Mouse (Mus musculus): Measurements from ENCODE around the gene Cacna2d2.

Cacna2d2 gene

GRCm38 (mm10) chr9:107538231-107538630 is 138.8 kb downstream of the Cacna2d2 start:
- no peak for DNase-seq (ENCODE audit: extremely low read depth, low read depth, low spot score)

GRCm38 (mm10) chr9:107538711-107539110 is 139.3 kb downstream of the Cacna2d2 start:
- no peak for DNase-seq (ENCODE audit: extremely low read depth, low read depth, low spot score)

- DNase-seq (ENCODE audit: extremely low read depth, low read depth, low spot score), result no peak
These were observed 140.5 kb downstream of the Cacna2d2 start for GRCm38 (mm10) chr9:107539940-107540339.

GRCm38 (mm10) chr9:107540420-107540819 is 141.0 kb downstream of the Cacna2d2 start:
- DNase-seq (ENCODE audit: extremely low read depth, low read depth, low spot score), result no peak

- DNase-seq (ENCODE audit: extremely low read depth, low read depth, low spot score), result no peak
These were observed 141.6 kb downstream of the Cacna2d2 start for GRCm38 (mm10) chr9:107541005-107541404.

GRCm38 (mm10) chr9:107541474-107542351 is 142.3 kb downstream of the Cacna2d2 start, which contains the start of the genes Cyb561d2 and Nprl2:
Gene Cyb561d2 (minus strand): TSS chr9:107542193.
Gene Nprl2 (plus strand): TSS chr9:107542226.
- DNase-seq (ENCODE audit: extremely low read depth, low read depth, low spot score), result peak; percentile 59

GRCm38 (mm10) chr9:107542352-107542686 is 142.9 kb downstream of the Cacna2d2 start:
- DNase-seq (ENCODE audit: extremely low read depth, low read depth, low spot score), result no peak

- DNase-seq (ENCODE audit: extremely low read depth, low read depth, low spot score), result no peak
These were observed 143.3 kb downstream of the Cacna2d2 start for GRCm38 (mm10) chr9:107542721-107543120.

GRCm38 (mm10) chr9:107543299-107543698 is 143.9 kb downstream of the Cacna2d2 start:
- no peak for DNase-seq (ENCODE audit: extremely low read depth, low read depth, low spot score)

- no peak for DNase-seq (ENCODE audit: extremely low read depth, low read depth, low spot score)
These were observed 144.8 kb downstream of the Cacna2d2 start for GRCm38 (mm10) chr9:107544196-107544700.

- no peak for DNase-seq (ENCODE audit: extremely low read depth, low read depth, low spot score)
These were observed 145.3 kb downstream of the Cacna2d2 start for GRCm38 (mm10) chr9:107544729-107545128.

GRCm38 (mm10) chr9:107545199-107545598 is 145.8 kb downstream of the Cacna2d2 start:
- no peak for DNase-seq (ENCODE audit: extremely low read depth, low read depth, low spot score)

GRCm38 (mm10) chr9:107545602-107546001 is 146.2 kb downstream of the Cacna2d2 start:
- DNase-seq (ENCODE audit: extremely low read depth, low read depth, low spot score), result no peak

- DNase-seq (ENCODE audit: extremely low read depth, low read depth, low spot score), result no peak
These were observed 147.6 kb downstream of the Cacna2d2 start, which contains the start of gene Zmynd10 for GRCm38 (mm10) chr9:107547026-107547425. Gene Zmynd10 (plus strand): TSS chr9:107547298.

GRCm38 (mm10) chr9:107547957-107548356 is 148.5 kb downstream of the Cacna2d2 start:
- DNase-seq (ENCODE audit: extremely low read depth, low read depth, low spot score), result no peak

- no peak for DNase-seq (ENCODE audit: extremely low read depth, low read depth, low spot score)
These were observed 149.4 kb downstream of the Cacna2d2 start for GRCm38 (mm10) chr9:107548820-107549219.

- DNase-seq (ENCODE audit: extremely low read depth, low read depth, low spot score), result no peak
These were observed 150.1 kb downstream of the Cacna2d2 start for GRCm38 (mm10) chr9:107549297-107550074.

GRCm38 (mm10) chr9:107550491-107551116 is 151.2 kb downstream of the Cacna2d2 start:
- no peak for DNase-seq (ENCODE audit: extremely low read depth, low read depth, low spot score)

GRCm38 (mm10) chr9:107551117-107551889 is 151.9 kb downstream of the Cacna2d2 start, which contains the start of gene Rassf1:
Gene Rassf1 (plus strand): TSS chr9:107551555.
- DNase-seq (ENCODE audit: extremely low read depth, low read depth, low spot score), result no peak

GRCm38 (mm10) chr9:107551890-107552355 is 152.5 kb downstream of the Cacna2d2 start:
- DNase-seq (ENCODE audit: extremely low read depth, low read depth, low spot score), result no peak
